Mouse (Mus musculus): Measurements from ENCODE around the gene Sun2. TPM values are rescaled to one million over a fixed set of nuclear protein-coding genes. Genes with fewer than 3 reads are reported as not detected.

Sun2 gene
- polyA plus RNA-seq, 1 experiment from 2014 or later: 5.5 TPM

GRCm38 (mm10) chr15:79720267-79720666 is 22.1 kb downstream of the Sun2 start:
- Histone ChIP-seq H3K4me2 (no peak overlapping the region), H3K4me3 (replicated peaks) (no peak overlapping the region), H3K9ac (replicated peaks) (no peak overlapping the region), H3K27ac (replicated peaks) (no peak overlapping the region), H3K36me3 (peaks cover 66% of the 10 kb centered on the region), H3K9me3 (replicated peaks) (no peaks in the 10 kb centered on the region), H3K27me3 (replicated peaks) (no peaks in the 10 kb centered on the region), H3K4me1 (no peaks in the 10 kb centered on the region)
- 96% methylated on average over 8 of the region's 8 CpGs for WGBS
- ATAC-seq (ENCODE audit: low FRiP score): no peak

- Histone ChIP-seq H3K27ac (replicated peaks) (no peak overlapping the region), H3K4me3 (replicated peaks) (no peak overlapping the region), H3K27me3 (replicated peaks) (no peaks in the 10 kb centered on the region), H3K4me1 (no peaks in the 10 kb centered on the region), H3K9ac (replicated peaks) (no peak overlapping the region), H3K4me2 (no peak overlapping the region), H3K36me3 (peaks cover 92% of the 10 kb centered on the region), H3K9me3 (replicated peaks) (no peaks in the 10 kb centered on the region)
- no peak for ATAC-seq (ENCODE audit: low FRiP score)
- WGBS: 89% methylated on average over 6 of the region's 6 CpGs
Measured at GRCm38 (mm10) chr15:79716710-79717109, 25.6 kb downstream of the Sun2 start.

- H3K9me3 ChIP-seq (replicated peaks): no peaks in the 10 kb centered on the region
- H3K4me1 ChIP-seq: no peaks in the 10 kb centered on the region
- H3K27ac ChIP-seq (replicated peaks): no peak overlapping the region
- H3K4me2 ChIP-seq: no peak overlapping the region
- no peak overlapping the region for H3K4me3 ChIP-seq (replicated peaks)
- peaks cover 98% of the 10 kb centered on the region for H3K36me3 ChIP-seq
- 93% methylated on average over 7 of the region's 7 CpGs for WGBS
- H3K9ac ChIP-seq (replicated peaks): no peak overlapping the region
- ATAC-seq (ENCODE audit: low FRiP score): no peak
- H3K27me3 ChIP-seq (replicated peaks): no peaks in the 10 kb centered on the region
Measured at GRCm38 (mm10) chr15:79715646-79716045, 26.7 kb downstream of the Sun2 start.

GRCm38 (mm10) chr15:79708229-79708822 is 34.0 kb downstream of the Sun2 start:
- 95% methylated on average over 5 of the region's 5 CpGs for WGBS
- H3K36me3 ChIP-seq: peaks cover 55% of the 10 kb centered on the region
- no peak overlapping the region for H3K4me3 ChIP-seq (replicated peaks)
- no peaks in the 10 kb centered on the region for H3K27me3 ChIP-seq (replicated peaks)
- no peak for ATAC-seq (ENCODE audit: low FRiP score)
- no peak overlapping the region for H3K9ac ChIP-seq (replicated peaks)
- no peaks in the 10 kb centered on the region for H3K4me1 ChIP-seq
- no peak overlapping the region for H3K27ac ChIP-seq (replicated peaks)
- H3K9me3 ChIP-seq (replicated peaks): no peaks in the 10 kb centered on the region
- no peak overlapping the region for H3K4me2 ChIP-seq

GRCm38 (mm10) chr15:79706603-79707214 is 35.6 kb downstream of the Sun2 start:
- Histone ChIP-seq H3K9me3 (replicated peaks) (no peaks in the 10 kb centered on the region), H3K4me1 (no peaks in the 10 kb centered on the region), H3K4me2 (no peak overlapping the region), H3K4me3 (replicated peaks) (no peak overlapping the region), H3K36me3 (peaks cover 39% of the 10 kb centered on the region), H3K27me3 (replicated peaks) (no peaks in the 10 kb centered on the region), H3K27ac (replicated peaks) (no peak overlapping the region), H3K9ac (replicated peaks) (no peak overlapping the region)
- no peak for ATAC-seq (ENCODE audit: low FRiP score)
- WGBS: 85% methylated on average over 17 of the region's 17 CpGs

- WGBS: 80% methylated on average over 9 of the region's 9 CpGs
- Histone ChIP-seq H3K4me3 (replicated peaks) (no peak overlapping the region), H3K4me1 (peaks cover 21% of the 10 kb centered on the region), H3K27ac (replicated peaks) (peak overlapping the region; percentile 48), H3K4me2 (no peak overlapping the region), H3K27me3 (replicated peaks) (no peaks in the 10 kb centered on the region), H3K9ac (replicated peaks) (no peak overlapping the region), H3K36me3 (peaks cover 18% of the 10 kb centered on the region; the same call in 1 of the 2 replicates), H3K9me3 (replicated peaks) (no peaks in the 10 kb centered on the region)
- ATAC-seq (ENCODE audit: low FRiP score): no peak
Measured at GRCm38 (mm10) chr15:79697558-79698187, 44.7 kb downstream of the Sun2 start.

GRCm38 (mm10) chr15:79697011-79697410 is 45.3 kb downstream of the Sun2 start:
- peaks cover 28% of the 10 kb centered on the region for H3K4me1 ChIP-seq
- H3K27ac ChIP-seq (replicated peaks): peak overlapping the region; percentile 48; the same call in 1 of the 2 replicates
- H3K4me3 ChIP-seq (replicated peaks): no peak overlapping the region
- no peaks in the 10 kb centered on the region for H3K27me3 ChIP-seq (replicated peaks)
- H3K4me2 ChIP-seq: no peak overlapping the region
- no peaks in the 10 kb centered on the region for H3K9me3 ChIP-seq (replicated peaks)
- H3K9ac ChIP-seq (replicated peaks): no peak overlapping the region
- no peak for ATAC-seq (ENCODE audit: low FRiP score)
- H3K36me3 ChIP-seq: peaks cover 18% of the 10 kb centered on the region; the same call in 1 of the 2 replicates
- WGBS: 55% methylated on average over 6 of the region's 6 CpGs

- H3K9me3 ChIP-seq (replicated peaks): no peaks in the 10 kb centered on the region
- H3K4me2 ChIP-seq: no peak overlapping the region
- WGBS: 92% methylated on average over 2 of the region's 2 CpGs
- no peak overlapping the region for H3K9ac ChIP-seq (replicated peaks)
- peaks cover 18% of the 10 kb centered on the region; the same call in 1 of the 2 replicates for H3K36me3 ChIP-seq
- H3K27ac ChIP-seq (replicated peaks): 0 out of 2 replicates have a peak overlapping the region, but pooled peaks have one; percentile 48
- no peak overlapping the region for H3K4me3 ChIP-seq (replicated peaks)
- no peaks in the 10 kb centered on the region for H3K27me3 ChIP-seq (replicated peaks)
- peaks cover 33% of the 10 kb centered on the region for H3K4me1 ChIP-seq
- no peak for ATAC-seq (ENCODE audit: low FRiP score)
Measured at GRCm38 (mm10) chr15:79696508-79696907, 45.8 kb downstream of the Sun2 start.

GRCm38 (mm10) chr15:79695516-79695915 is 46.8 kb downstream of the Sun2 start:
- H3K4me2 ChIP-seq: no peak overlapping the region
- H3K4me1 ChIP-seq: peaks cover 35% of the 10 kb centered on the region
- 73% methylated on average over 3 of the region's 3 CpGs for WGBS
- H3K36me3 ChIP-seq: peaks cover 18% of the 10 kb centered on the region; the same call in 1 of the 2 replicates
- H3K9ac ChIP-seq (replicated peaks): no peak overlapping the region
- H3K9me3 ChIP-seq (replicated peaks): no peaks in the 10 kb centered on the region
- no peaks in the 10 kb centered on the region for H3K27me3 ChIP-seq (replicated peaks)
- H3K27ac ChIP-seq (replicated peaks): no peak overlapping the region
- H3K4me3 ChIP-seq (replicated peaks): no peak overlapping the region
- ATAC-seq (ENCODE audit: low FRiP score): no peak

GRCm38 (mm10) chr15:79694512-79694911 is 47.8 kb downstream of the Sun2 start:
- Histone ChIP-seq H3K4me1 (peaks cover 42% of the 10 kb centered on the region), H3K27ac (replicated peaks) (no peak overlapping the region)
- WGBS: 92% methylated on average over 4 of the region's 4 CpGs

GRCm38 (mm10) chr15:79693740-79694139 is 48.6 kb downstream of the Sun2 start:
- WGBS: 83% methylated on average over 11 of the region's 11 CpGs
- H3K4me3 ChIP-seq (replicated peaks): no peak overlapping the region
- no peak overlapping the region for H3K27ac ChIP-seq (replicated peaks)
- H3K27me3 ChIP-seq (replicated peaks): no peaks in the 10 kb centered on the region
- H3K9me3 ChIP-seq (replicated peaks): no peaks in the 10 kb centered on the region
- ATAC-seq (ENCODE audit: low FRiP score): no peak
- peaks cover 43% of the 10 kb centered on the region for H3K4me1 ChIP-seq
- no peak overlapping the region for H3K4me2 ChIP-seq
- H3K36me3 ChIP-seq: peaks cover 13% of the 10 kb centered on the region; the same call in 1 of the 2 replicates
- H3K9ac ChIP-seq (replicated peaks): no peak overlapping the region

More at GRCm38 (mm10) chr15:79694512-79694911, 47.8 kb downstream of the Sun2 start:
- no peaks in the 10 kb centered on the region for H3K9me3 ChIP-seq (replicated peaks)
- no peak for ATAC-seq (ENCODE audit: low FRiP score)
- H3K9ac ChIP-seq (replicated peaks): no peak overlapping the region
- H3K36me3 ChIP-seq: peaks cover 18% of the 10 kb centered on the region; the same call in 1 of the 2 replicates
- H3K4me3 ChIP-seq (replicated peaks): no peak overlapping the region
- no peaks in the 10 kb centered on the region for H3K27me3 ChIP-seq (replicated peaks)
- H3K4me2 ChIP-seq: no peak overlapping the region

GRCm38 (mm10) chr15:79692334-79692733 is 50.0 kb downstream of the Sun2 start:
- Histone ChIP-seq H3K27ac (replicated peaks) (no peak overlapping the region), H3K27me3 (replicated peaks) (no peaks in the 10 kb centered on the region), H3K9ac (replicated peaks) (no peak overlapping the region), H3K4me1 (peaks cover 44% of the 10 kb centered on the region), H3K4me3 (replicated peaks) (peak overlapping the region; percentile 75; the same call in 1 of the 2 replicates), H3K4me2 (peak overlapping the region; percentile 73), H3K36me3 (peaks cover 13% of the 10 kb centered on the region; the same call in 1 of the 2 replicates), H3K9me3 (replicated peaks) (no peaks in the 10 kb centered on the region)
- ATAC-seq (ENCODE audit: low FRiP score): no peak
- 42% methylated on average over 5 of the region's 5 CpGs for WGBS

Measured in neural tube, embryonic 15.5 days (tissue).